Mouse (Mus musculus) MEL (cell line): ENCODE results near the gene Vmn1r233. TPM values are rescaled to one million over a fixed set of nuclear protein-coding genes. Genes with fewer than 3 reads are reported as not detected.

Source experiments
- DNase-seq: peaks from one replicate; pipeline ENCODE4 v3.0.0; 2011; ENCODE audit warnings: low read depth, low spot score
- H3K27ac ChIP-seq: 2 replicates; pipeline ENCODE4 v1.5.1; 2012; ENCODE audit warnings: low read depth, mild to moderate bottlenecking, control low read depth, low read length, moderate library complexity; ENCODE audit not compliant: control insufficient read depth
- H3K27me3 ChIP-seq, 2 experiments: fragments of 150-350 bp in 1 of 2; sonication (generic) in 1 of 2; 2 replicates each; pipeline ENCODE4 v1.6.1; 2012; ENCODE audit warnings: low read length in 2 of 2, mild to moderate bottlenecking in 2 of 2, improper control_type of control experiment in 1 of 2, moderate library complexity in 1 of 2; ENCODE audit not compliant: insufficient read depth in 2 of 2, control insufficient read depth in 1 of 2
- H3K36me3 ChIP-seq, 2 experiments: 2 replicates each; pipeline ENCODE4 v1.6.1; 2012 to 2014; ENCODE audit warnings: low read length in 2 of 2, improper control_type of control experiment in 1 of 2, inconsistent platforms in 1 of 2, mild to moderate bottlenecking in 1 of 2; ENCODE audit not compliant: insufficient read depth in 2 of 2, control insufficient read depth in 1 of 2
- H3K4me1 ChIP-seq, 2 experiments: fragments of 150-350 bp in 1 of 2; sonication (generic) in 1 of 2; 2 replicates each; pipeline ENCODE4 v1.6.1; 2012; ENCODE audit warnings: low read length in 2 of 2, improper control_type of control experiment in 1 of 2, mild to moderate bottlenecking in 1 of 2; ENCODE audit not compliant: insufficient read depth in 2 of 2, control insufficient read depth in 1 of 2
- H3K4me3 ChIP-seq, 2 experiments: fragments of 150-350 bp in 1 of 2; sonication (generic) in 1 of 2; 2 replicates each; pipeline ENCODE4 v1.5.1; 2012; ENCODE audit warnings: low read depth in 2 of 2, low read length in 2 of 2, mild to moderate bottlenecking in 2 of 2, moderate library complexity in 2 of 2, control low read depth in 1 of 2, improper control_type of control experiment in 1 of 2; ENCODE audit not compliant: control insufficient read depth in 1 of 2, insufficient read depth in 1 of 2
- H3K79me2 ChIP-seq: 2 replicates; pipeline ENCODE4 v1.6.1; 2012; ENCODE audit warnings: mild to moderate bottlenecking, low read length, moderate library complexity; ENCODE audit not compliant: control insufficient read depth, poor library complexity, insufficient read depth
- H3K9ac ChIP-seq: 2 replicates; pipeline ENCODE4 v1.6.1; 2012; ENCODE audit warnings: low read depth, mild to moderate bottlenecking, control low read depth, low read length, moderate library complexity; ENCODE audit not compliant: control insufficient read depth, poor library complexity, severe bottlenecking
- H3K9me3 ChIP-seq: fragments of 150-350 bp; sonication (generic); replicated peaks from 2 replicates; pipeline ENCODE4 v1.6.1; 2012; ENCODE audit warnings: mild to moderate bottlenecking, low read length, improper control_type of control experiment, moderate library complexity; ENCODE audit not compliant: insufficient read depth
- BHLHE40 ChIP-seq: IDR thresholded peaks from 2 replicates; pipeline ENCODE4 v1.6.1; 2012; ENCODE audit warnings: low read depth, mild to moderate bottlenecking, inconsistent platforms, low read length, improper control_type of control experiment, borderline replicate concordance
- CHD2 ChIP-seq: IDR thresholded peaks from 2 replicates; pipeline ENCODE4 v1.6.1; 2011; ENCODE audit warnings: low read length, improper control_type of control experiment
- CTCF ChIP-seq, 3 experiments: IDR thresholded peaks in 2 of 3; conservative IDR thresholded peaks in 1 of 3; 2 replicates each; pipeline ENCODE4 v1.5.1; 2011 to 2012; ENCODE audit warnings: low read length in 3 of 3, low read depth in 2 of 3, mild to moderate bottlenecking in 2 of 3, improper control_type of control experiment in 1 of 3, inconsistent platforms in 1 of 3, mixed read lengths in 1 of 3, moderate library complexity in 1 of 3; ENCODE audit not compliant: control insufficient read depth in 1 of 3, insufficient read depth in 1 of 3, poor library complexity in 1 of 3, severe bottlenecking in 1 of 3
- E2F4 ChIP-seq: IDR thresholded peaks from 2 replicates; pipeline ENCODE4 v1.6.1; 2011; ENCODE audit warnings: low read depth, low read length, improper control_type of control experiment, borderline replicate concordance
- EP300 ChIP-seq, 2 experiments: IDR thresholded peaks; 2 replicates each; pipeline ENCODE4 v1.6.1; 2011; ENCODE audit warnings: improper control_type of control experiment in 2 of 2, low read length in 2 of 2, low read depth in 1 of 2, mild to moderate bottlenecking in 1 of 2
- JUND ChIP-seq: IDR thresholded peaks from 2 replicates; pipeline ENCODE4 v1.6.1; 2011; ENCODE audit warnings: low read depth, mild to moderate bottlenecking, improper control_type of control experiment, low read length
- KAT2A ChIP-seq: conservative IDR thresholded peaks from 2 replicates; pipeline ENCODE4 v1.6.1; 2012; ENCODE audit warnings: low read depth, low read length, improper control_type of control experiment, inconsistent platforms
- MEF2A ChIP-seq: IDR thresholded peaks from 2 replicates; pipeline ENCODE4 v1.6.1; 2014; ENCODE audit warnings: low read depth, mild to moderate bottlenecking, inconsistent platforms, low read length, improper control_type of control experiment; ENCODE audit not compliant: poor library complexity, insufficient replicate concordance, severe bottlenecking; ENCODE audit errors: extremely low read depth
- MYB ChIP-seq: IDR thresholded peaks from 2 replicates; pipeline ENCODE4 v1.6.1; 2011; ENCODE audit warnings: mild to moderate bottlenecking, low read depth, low read length, improper control_type of control experiment
- NELFE ChIP-seq: IDR thresholded peaks from 2 replicates; pipeline ENCODE4 v1.6.1; 2011; ENCODE audit warnings: low read depth, low read length, improper control_type of control experiment
- POLR2AphosphoS2 ChIP-seq: IDR thresholded peaks from 2 replicates; pipeline ENCODE4 v1.6.1; 2011; ENCODE audit warnings: low read length, improper control_type of control experiment
- POLR2AphosphoS5 ChIP-seq: IDR thresholded peaks from 2 replicates; pipeline ENCODE4 v1.6.1; 2012; ENCODE audit warnings: low read depth, borderline replicate concordance, mild to moderate bottlenecking, inconsistent platforms, low read length, moderate library complexity, mixed read lengths
- RAD21 ChIP-seq: IDR thresholded peaks from 2 replicates; pipeline ENCODE4 v1.6.1; 2011; ENCODE audit warnings: mild to moderate bottlenecking, low read depth, low read length, improper control_type of control experiment
- RCOR1 ChIP-seq: IDR thresholded peaks from 2 replicates; pipeline ENCODE4 v1.6.1; 2012; ENCODE audit warnings: low read depth, mild to moderate bottlenecking, inconsistent platforms, low read length, improper control_type of control experiment
- TBP ChIP-seq: IDR thresholded peaks from 2 replicates; pipeline ENCODE4 v1.8.0; 2011; ENCODE audit warnings: low read depth, low read length, improper control_type of control experiment
- UBTF ChIP-seq: IDR thresholded peaks from 2 replicates; pipeline ENCODE4 v1.6.1; 2012; ENCODE audit warnings: low read depth, mild to moderate bottlenecking, inconsistent platforms, low read length, improper control_type of control experiment, moderate library complexity, borderline replicate concordance; ENCODE audit not compliant: insufficient read depth
- USF1 ChIP-seq: IDR thresholded peaks from 2 replicates; pipeline ENCODE4 v1.6.1; 2014; ENCODE audit warnings: low read depth, mild to moderate bottlenecking, inconsistent platforms, low read length, improper control_type of control experiment, moderate library complexity
- USF2 ChIP-seq, 2 experiments: IDR thresholded peaks; 2 replicates each; pipeline ENCODE4 v1.6.1; 2011 to 2012; ENCODE audit warnings: improper control_type of control experiment in 2 of 2, low read length in 2 of 2, borderline replicate concordance in 1 of 2, inconsistent platforms in 1 of 2, low read depth in 1 of 2, mild to moderate bottlenecking in 1 of 2; ENCODE audit not compliant: insufficient read depth in 1 of 2
- ZC3H11A ChIP-seq: IDR thresholded peaks from 2 replicates; pipeline ENCODE4 v1.6.1; 2012; ENCODE audit warnings: low read depth, mild to moderate bottlenecking, inconsistent platforms, low read length, improper control_type of control experiment
- ZKSCAN1 ChIP-seq: IDR thresholded peaks from 2 replicates; pipeline ENCODE4 v1.6.1; 2012; ENCODE audit warnings: low read depth, mild to moderate bottlenecking, inconsistent platforms, low read length, improper control_type of control experiment, moderate library complexity
- ZMIZ1 ChIP-seq: IDR thresholded peaks from 2 replicates; pipeline ENCODE4 v1.6.1; 2012; ENCODE audit warnings: low read depth, mild to moderate bottlenecking, inconsistent platforms, low read length, improper control_type of control experiment, moderate library complexity
- ZNF384 ChIP-seq: IDR thresholded peaks from 2 replicates; pipeline ENCODE4 v1.6.1; 2012; ENCODE audit warnings: low read depth, mild to moderate bottlenecking, inconsistent platforms, low read length, improper control_type of control experiment
- polyA plus RNA-seq, 2 experiments: library from polyadenylated mRNA; stranded (reverse) in 1 of 2; unstranded in 1 of 2; fragments of >175 nt in 1 of 2; fragments of >200 nt in 1 of 2; gene quantifications; 2 replicates each; pipeline versions ENCODE4 v1.2.1 to v1.2.4; 2012; ENCODE audit warnings: low replicate concordance in 2 of 2, low read depth in 1 of 2; ENCODE audit not compliant: insufficient read length in 2 of 2, insufficient read depth in 1 of 2, missing spikeins in 1 of 2
- total RNA-seq: library from RNA; depleted of rRNA; stranded (reverse); fragments of 300-350 nt; gene quantifications from 2 replicates; pipeline ENCODE4 v1.2.3, GENCODE M21; 2012

Vmn1r233 gene
- total and polyA plus RNA-seq, 3 experiments: not detected

DNA sequence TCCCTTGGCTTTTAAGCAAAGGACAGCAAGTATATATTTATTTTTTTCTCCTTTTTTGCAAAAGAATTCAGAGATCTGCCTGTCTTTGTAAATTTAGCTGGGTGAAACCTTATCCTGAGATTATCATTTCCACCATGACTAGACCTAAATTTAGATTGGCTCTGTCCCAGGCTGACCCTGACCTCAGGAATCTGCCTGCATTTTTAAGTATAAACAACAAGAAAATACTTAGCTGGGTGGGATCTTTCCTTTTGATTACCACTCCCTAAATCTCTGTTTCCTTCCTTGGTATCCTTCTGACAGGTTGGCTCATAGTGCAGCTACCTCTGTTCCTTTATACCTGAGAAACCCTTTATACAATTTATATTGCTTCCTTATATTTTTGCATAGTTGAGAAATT lies 29.6 kb downstream of the Vmn1r233 start:
- H3K9me3 ChIP-seq: no peaks in the 10 kb centered on the region

DNA sequence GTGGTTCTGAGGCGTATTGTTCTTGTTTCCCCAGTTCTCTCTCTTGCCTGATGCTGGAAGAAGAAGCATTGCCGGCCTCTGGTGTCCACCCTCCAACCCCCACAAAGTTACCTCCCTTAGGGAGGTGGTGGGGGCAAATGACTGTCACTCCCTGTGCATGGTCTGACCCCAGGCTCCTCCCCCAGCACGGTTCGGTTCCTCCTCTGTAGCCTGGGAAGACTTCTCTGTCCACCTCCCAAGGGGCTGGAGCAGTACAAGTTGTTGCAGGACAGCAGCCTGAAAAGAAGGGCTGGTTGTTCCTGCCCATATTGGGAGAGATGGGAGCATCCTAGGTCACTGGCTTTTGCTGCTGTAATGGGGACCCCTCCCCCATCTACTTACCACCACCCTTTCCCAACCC lies 30.8 kb downstream of the Vmn1r233 start:
- H3K9me3 ChIP-seq: no peaks in the 10 kb centered on the region
- H3K79me2 ChIP-seq: no peaks in the 10 kb centered on the region
- no peaks in the 10 kb centered on the region for H3K4me1 ChIP-seq
- H3K9ac ChIP-seq: no peak overlapping the region
- no peak overlapping the region for H3K27ac ChIP-seq
- H3K36me3 ChIP-seq: peaks cover 0 to 5% of the 10 kb centered on the region in 2 experiments; a peak in 2 of 4 replicates
- H3K4me3 ChIP-seq: no peak overlapping the region
- no peak for DNase-seq
- TF ChIP-seq RAD21: no peak
- TF ChIP-seq POLR2AphosphoS2: no peak
- no peak for TF ChIP-seq MEF2A
- no peak for TF ChIP-seq E2F4
- TF ChIP-seq ZC3H11A: no peak
- TF ChIP-seq KAT2A: no peak
- TF ChIP-seq BHLHE40: no peak
- no peak for TF ChIP-seq USF2 (IDR thresholded peaks at IDR 0.05; ENCODE audit: borderline replicate concordance in 1 of 2, insufficient read depth in 1 of 2, low read depth in 1 of 2, low read length in 2 of 2)
- TF ChIP-seq POLR2AphosphoS5: no peak
- TF ChIP-seq ZNF384: no peak
- no peak for TF ChIP-seq NELFE
- TF ChIP-seq EP300 (IDR thresholded peaks at IDR 0.05; ENCODE audit: low read depth in 1 of 2, low read length in 2 of 2): no peak
- no peak for TF ChIP-seq CHD2
- no peak for TF ChIP-seq UBTF
- TF ChIP-seq MYB: no peak
- TF ChIP-seq TBP: no peak
- no peak for TF ChIP-seq ZKSCAN1
- TF ChIP-seq USF1: no peak
- no peak for TF ChIP-seq RCOR1
- no peak for TF ChIP-seq ZMIZ1
- no peaks in the 10 kb centered on the region for H3K27me3 ChIP-seq

More for the DNA sequence above, 29.6 kb downstream of the Vmn1r233 start:
- Histone ChIP-seq H3K9ac (no peak overlapping the region), H3K4me1 (no peaks in the 10 kb centered on the region), H3K27ac (no peak overlapping the region), H3K27me3 (no peaks in the 10 kb centered on the region), H3K36me3 (no peaks in the 10 kb centered on the region; a peak in 2 of 4 replicates), H3K79me2 (no peaks in the 10 kb centered on the region), H3K4me3 (no peak overlapping the region)
- no peak for DNase-seq
- no peak for TF ChIP-seq CTCF (IDR thresholded peaks at IDR 0.05 in 2 of 3, conservative IDR thresholded peaks at IDR 0.05 in 1 of 3; ENCODE audit: control insufficient read depth in 1 of 3, insufficient read depth in 1 of 3, low read depth in 2 of 3, low read length in 3 of 3, poor library complexity in 1 of 3, severe bottlenecking in 1 of 3)
- TF ChIP-seq JUND: no peak
- TF ChIP-seq KAT2A: no peak
- no peak for TF ChIP-seq ZC3H11A
- no peak for TF ChIP-seq BHLHE40
- TF ChIP-seq USF2 (IDR thresholded peaks at IDR 0.05; ENCODE audit: borderline replicate concordance in 1 of 2, insufficient read depth in 1 of 2, low read depth in 1 of 2, low read length in 2 of 2): no peak
